Comparison of ENCODE assay signal across 9 mouse cellular contexts in the genomic region with DNA sequence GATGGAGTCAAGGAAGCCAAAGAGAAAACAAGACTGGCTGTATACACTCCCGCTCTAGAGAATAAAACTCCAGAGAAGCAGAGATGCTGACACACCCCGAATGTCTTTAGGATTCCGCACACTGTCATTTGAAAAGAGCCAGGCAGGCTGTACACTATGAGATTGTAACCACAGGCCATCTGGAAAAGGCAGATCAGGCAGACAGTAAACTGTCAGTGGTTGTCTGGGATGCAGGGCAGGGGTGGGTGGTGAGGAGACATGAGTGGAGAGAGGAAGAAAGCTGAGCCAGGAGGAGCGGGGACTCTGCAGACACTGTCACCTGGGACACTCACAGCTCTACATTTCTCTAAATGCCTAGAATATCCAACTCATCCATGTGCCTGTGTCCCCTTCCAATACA. TPM values are rescaled to one million over a fixed set of nuclear protein-coding genes. Genes with fewer than 3 reads are reported as not detected.
DNase-seq lines count a peak whose midpoint lies in the region; ATAC-seq and TF ChIP-seq lines count a peak whose summit lies in the region.
"Had no signal": no experiment of that assay in that cellular context is flagged by ENCODE, and none has a peak within 500 bp of the region (broad histone marks: within the 10 kb centered on the region; RNA-seq: fewer than 3 reads in every experiment).

No protein-coding gene starts in this region.

- H3K36me3 ChIP-seq in kidney, postnatal 0 days (ENCODE audit: insufficient read depth, low read length) = no peaks in the 10 kb centered on the region
- H3K36me3 ChIP-seq: hindbrain, embryonic 15.5 days had no signal

- no peak overlapping the region for H3K4me3 ChIP-seq in kidney, postnatal 0 days (replicated peaks; ENCODE audit: low read depth, low read length)
- H3K4me3 ChIP-seq: hindbrain, embryonic 15.5 days had no signal

- no peaks in the 10 kb centered on the region for H3K9me3 ChIP-seq in kidney, postnatal 0 days (replicated peaks; ENCODE audit: low read length)
- H3K9me3 ChIP-seq: hindbrain, embryonic 15.5 days had no signal

- no peak for TF ChIP-seq CTCF in kidney, postnatal 0 days (IDR thresholded peaks at IDR 0.05; ENCODE audit: low read depth)

- no peak for DNase-seq in kidney, postnatal 0 days (ENCODE audit: low spot score)
- no peak for DNase-seq in kidney, adult 18-20 months
- peak; percentile 5 for DNase-seq in urinary bladder, postnatal 14 days (ENCODE audit: low spot score)
- no peak for DNase-seq in urinary bladder, postnatal 36 days (ENCODE audit: low spot score in 2 of 2)
- peak; percentile 19 to 26 for DNase-seq in layer of hippocampus, postnatal 36 days
- DNase-seq in spleen, adult 12 weeks (ENCODE audit: low spot score) = no peak
- DNase-seq in left cerebral cortex, adult 18-20 months (ENCODE audit: low spot score in 2 of 2) = no peak
- DNase-seq: cerebellum, adult 9-11 months had no signal

- no peak for ATAC-seq in kidney, postnatal 0 days (replicated peaks; ENCODE audit: low FRiP score, low read depth)

- peak overlapping the region; percentile 80 for H3K27ac ChIP-seq in kidney, postnatal 0 days
- H3K27ac ChIP-seq: hindbrain, embryonic 15.5 days had no signal

- H3K27me3 ChIP-seq in kidney, postnatal 0 days (ENCODE audit: insufficient read depth, low read length) = no peaks in the 10 kb centered on the region
- H3K27me3 ChIP-seq: hindbrain, embryonic 15.5 days had no signal

- no peak overlapping the region for H3K4me2 ChIP-seq in kidney, postnatal 0 days (ENCODE audit: low read length)
- H3K4me2 ChIP-seq: hindbrain, embryonic 15.5 days had no signal

- WGBS in kidney, postnatal 0 days = 57% methylated on average over 4 of the region's 4 CpGs

- no peak overlapping the region for H3K9ac ChIP-seq in kidney, postnatal 0 days (ENCODE audit: low read depth, low read length)
- H3K9ac ChIP-seq: hindbrain, embryonic 15.5 days had no signal

- peaks cover 40% of the 10 kb centered on the region for H3K4me1 ChIP-seq in kidney, postnatal 0 days (replicated peaks; ENCODE audit: insufficient read depth, low read length)

RNA-seq across cellular contexts. Expression of a gene that starts 36.3 kb away (rescaled TPM):
- polyA plus RNA-seq in kidney, postnatal 0 days (2015; fragmentation: Nextera tagmentation; extraction: Ambion mirVana) = 15.4 and 17.2 TPM in 2 replicates
- total RNA-seq in layer of hippocampus, postnatal 36 days (2021) = 10 to 100 TPM; 16.9 to 18.0 TPM
- 10 to 100 TPM; 28.3 to 37.8 TPM for total RNA-seq in left cerebral cortex, adult 18-20 months (2021)

Comparison
In these comparisons a context has a peak if more than half of its experiments do, and no peak if none do; other contexts are left out.
1. DNase-seq: peak in urinary bladder, postnatal 14 days (single experiment) and layer of hippocampus, postnatal 36 days (2 of 2); none in kidney, postnatal 0 days (single experiment), kidney, adult 18-20 months (single experiment), urinary bladder, postnatal 36 days (0 of 2), spleen, adult 12 weeks (single experiment) and left cerebral cortex, adult 18-20 months (0 of 2).